Mouse (Mus musculus) embryonic facial prominence, embryonic 10.5 days (tissue): ENCODE data around the gene Tefm. TPM values are rescaled to one million over a fixed set of nuclear protein-coding genes. Genes with fewer than 3 reads are reported as not detected.

Source experiments
- DNase-seq: peaks from one replicate; pipeline ENCODE4 v3.0.0-alpha.2; 2017; ENCODE audit warnings: low spot score
- H3K27ac ChIP-seq: fragments of 300-500 bp; sonication (generic); replicated peaks from 2 replicates; pipeline ENCODE4 v1.5.1; 2016; ENCODE audit warnings: mild to moderate bottlenecking
- H3K27me3 ChIP-seq: fragments of 300-500 bp; sonication (generic); replicated peaks from 2 replicates; pipeline ENCODE4 v1.6.1; 2016; ENCODE audit warnings: low read depth, mild to moderate bottlenecking; ENCODE audit not compliant: poor library complexity, severe bottlenecking
- H3K36me3 ChIP-seq: fragments of 300-500 bp; sonication (generic); replicated peaks from 2 replicates; pipeline ENCODE4 v1.6.1; 2016; ENCODE audit warnings: mild to moderate bottlenecking, moderate library complexity
- H3K4me1 ChIP-seq: fragments of 300-500 bp; sonication (generic); 2 replicates; pipeline ENCODE4 v1.6.1; 2016
- H3K4me3 ChIP-seq: fragments of 300-500 bp; sonication (generic); 2 replicates; pipeline ENCODE4 v1.5.1; 2016; ENCODE audit warnings: mild to moderate bottlenecking, moderate library complexity
- H3K9me3 ChIP-seq: fragments of 300-500 bp; sonication (generic); 2 replicates; pipeline ENCODE4 v1.6.1; 2016; ENCODE audit warnings: mild to moderate bottlenecking
- WGBS: fragments of 180-500 bp; shearing (Covaris S2); methylation state at CpG from one replicate; pipeline ENCODE4 v1.1.7; 2016; 5-methylcytosine and 5-hydroxymethylcytosine counted together
- polyA plus RNA-seq: library from polyadenylated mRNA; unstranded; fragments of >200 nt; fragmentation: Nextera tagmentation; extraction: Ambion mirVana; gene quantifications from 2 replicates; pipeline ENCODE4 v1.2.1, GENCODE M21; 2016

Gene Tefm
- polyA plus RNA-seq, 1 experiment from 2014 or later, result 38.3 TPM

GRCm38 (mm10) chr11:80135954-80136683, 5.9 kb downstream of the Tefm start:
- WGBS, result 90% methylated on average over 11 of the region's 11 CpGs
- Histone ChIP-seq H3K36me3 (peaks cover 90% of the 10 kb centered on the region), H3K27me3 (no peaks in the 10 kb centered on the region), H3K9me3 (no peaks in the 10 kb centered on the region), H3K4me1 (peaks cover 5% of the 10 kb centered on the region), H3K4me3 (no peak overlapping the region), H3K27ac (no peak overlapping the region)
- no peak for DNase-seq

DNA sequence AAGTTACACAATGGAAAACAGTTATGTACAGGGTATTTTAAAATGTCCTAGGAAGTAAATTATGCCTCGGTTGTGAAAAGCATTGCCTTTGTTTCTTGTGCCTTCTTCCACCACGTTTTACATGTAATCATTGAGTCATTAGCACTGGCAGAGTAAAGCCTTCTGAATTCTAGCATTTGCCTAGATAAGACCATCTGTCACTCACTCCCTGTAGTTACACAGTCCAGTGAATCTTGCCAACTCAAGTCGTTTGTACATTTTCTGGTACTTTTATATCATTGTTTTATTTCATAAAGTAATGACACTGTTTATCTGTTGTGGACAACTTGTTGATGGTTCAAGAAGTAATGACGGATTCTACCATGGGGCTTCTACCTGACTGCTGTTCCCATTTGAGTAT, 7.2 kb downstream of the Tefm start:
- H3K4me1 ChIP-seq, result no peaks in the 10 kb centered on the region
- H3K36me3 ChIP-seq, result peaks cover 97% of the 10 kb centered on the region

DNA sequence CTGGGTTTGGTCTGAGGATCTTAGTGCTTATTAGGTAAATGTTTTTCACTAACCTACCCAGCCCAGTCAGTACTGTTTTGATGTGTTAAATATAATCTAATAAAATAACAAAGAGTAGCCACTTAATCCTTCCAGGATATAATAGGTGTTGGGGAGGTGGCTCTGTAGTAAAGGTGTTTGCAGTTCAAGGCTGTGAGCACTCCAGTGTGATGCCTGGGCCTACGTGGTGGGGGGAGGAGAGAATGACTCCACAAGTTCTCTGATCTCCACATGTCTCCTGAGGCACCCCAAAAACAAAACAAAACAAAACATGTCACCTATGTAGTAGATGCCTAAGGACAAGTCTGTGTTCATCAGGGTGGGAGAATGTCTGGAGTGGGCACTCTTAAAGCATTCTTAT, 9.9 kb downstream of the Tefm start:
- no peak for DNase-seq
- 65% methylated on average over 1 of the region's 1 CpGs for WGBS
- Histone ChIP-seq H3K9me3 (no peaks in the 10 kb centered on the region), H3K4me3 (no peak overlapping the region), H3K27me3 (no peaks in the 10 kb centered on the region), H3K27ac (no peak overlapping the region), H3K4me1 (no peaks in the 10 kb centered on the region), H3K36me3 (peaks cover 95% of the 10 kb centered on the region)

More for the DNA sequence above, 7.2 kb downstream of the Tefm start:
- WGBS, result 83% methylated on average over 4 of the region's 4 CpGs
- DNase-seq, result no peak
- no peak overlapping the region for H3K27ac ChIP-seq
- H3K9me3 ChIP-seq, result no peaks in the 10 kb centered on the region
- H3K27me3 ChIP-seq, result no peaks in the 10 kb centered on the region
- H3K4me3 ChIP-seq, result no peak overlapping the region

GRCm38 (mm10) chr11:80116411-80116810, 25.6 kb downstream of the Tefm start:
- H3K9me3 ChIP-seq, result no peaks in the 10 kb centered on the region
- no peak overlapping the region for H3K27ac ChIP-seq
- no peaks in the 10 kb centered on the region for H3K4me1 ChIP-seq
- peaks cover 96% of the 10 kb centered on the region for H3K36me3 ChIP-seq
- WGBS, result 93% methylated on average over 1 of the region's 1 CpGs
- H3K27me3 ChIP-seq, result no peaks in the 10 kb centered on the region
- H3K4me3 ChIP-seq, result no peak overlapping the region
- no peak for DNase-seq

DNA sequence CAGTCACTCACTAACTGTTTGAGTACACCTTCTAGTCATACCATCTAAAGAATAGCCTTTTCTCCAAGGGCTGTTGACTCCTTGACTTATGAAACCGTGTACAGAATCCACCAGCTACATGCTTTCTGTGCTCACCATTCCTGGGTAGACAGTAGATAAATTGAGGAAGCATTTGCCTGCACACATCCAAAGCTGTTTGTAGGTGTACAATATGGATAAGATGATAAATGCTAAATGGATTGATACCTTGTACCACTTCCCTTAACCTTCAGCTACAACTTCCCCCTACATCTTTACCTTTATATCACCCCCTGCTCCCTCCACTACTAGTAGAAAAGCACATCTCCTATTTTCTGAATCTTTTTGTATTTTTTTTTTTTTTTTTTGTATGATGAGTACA, 37.6 kb downstream of the Tefm start:
- WGBS, result 86% methylated on average over 1 of the region's 1 CpGs
- Histone ChIP-seq H3K27me3 (no peaks in the 10 kb centered on the region), H3K27ac (no peak overlapping the region), H3K9me3 (no peaks in the 10 kb centered on the region), H3K4me3 (no peak overlapping the region), H3K4me1 (no peaks in the 10 kb centered on the region), H3K36me3 (peaks cover 95% of the 10 kb centered on the region)
- DNase-seq, result no peak

DNA sequence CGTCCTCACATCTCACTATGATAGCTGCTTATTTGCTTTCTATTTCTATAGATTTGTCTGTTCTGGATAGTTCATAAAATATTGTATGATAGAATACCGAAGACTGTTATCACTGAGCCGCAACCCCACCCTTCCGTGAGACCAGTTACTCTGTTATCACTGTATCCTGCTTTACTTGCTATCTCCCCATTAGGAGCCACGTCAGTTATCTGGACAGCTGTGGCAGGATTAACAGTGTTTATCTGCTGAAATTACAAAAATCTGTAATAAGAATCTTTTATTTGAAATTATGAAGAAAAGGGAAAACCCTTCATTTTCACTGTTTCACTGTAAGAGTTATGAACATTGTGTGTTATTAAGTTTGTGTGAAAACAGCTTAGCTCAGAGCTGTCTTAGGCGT, 40.7 kb downstream of the Tefm start:
- Histone ChIP-seq H3K4me1 (no peaks in the 10 kb centered on the region), H3K4me3 (no peak overlapping the region), H3K9me3 (no peaks in the 10 kb centered on the region), H3K27me3 (no peaks in the 10 kb centered on the region), H3K36me3 (peaks cover 95% of the 10 kb centered on the region), H3K27ac (no peak overlapping the region)
- 94% methylated on average over 6 of the region's 6 CpGs for WGBS
- DNase-seq, result no peak

GRCm38 (mm10) chr11:80098444-80099056, 43.4 kb downstream of the Tefm start:
- Histone ChIP-seq H3K36me3 (peaks cover 95% of the 10 kb centered on the region), H3K9me3 (no peaks in the 10 kb centered on the region), H3K27ac (no peak overlapping the region), H3K4me3 (no peak overlapping the region), H3K27me3 (no peaks in the 10 kb centered on the region), H3K4me1 (no peaks in the 10 kb centered on the region)
- DNase-seq, result no peak
- 92% methylated on average over 3 of the region's 3 CpGs for WGBS

DNA sequence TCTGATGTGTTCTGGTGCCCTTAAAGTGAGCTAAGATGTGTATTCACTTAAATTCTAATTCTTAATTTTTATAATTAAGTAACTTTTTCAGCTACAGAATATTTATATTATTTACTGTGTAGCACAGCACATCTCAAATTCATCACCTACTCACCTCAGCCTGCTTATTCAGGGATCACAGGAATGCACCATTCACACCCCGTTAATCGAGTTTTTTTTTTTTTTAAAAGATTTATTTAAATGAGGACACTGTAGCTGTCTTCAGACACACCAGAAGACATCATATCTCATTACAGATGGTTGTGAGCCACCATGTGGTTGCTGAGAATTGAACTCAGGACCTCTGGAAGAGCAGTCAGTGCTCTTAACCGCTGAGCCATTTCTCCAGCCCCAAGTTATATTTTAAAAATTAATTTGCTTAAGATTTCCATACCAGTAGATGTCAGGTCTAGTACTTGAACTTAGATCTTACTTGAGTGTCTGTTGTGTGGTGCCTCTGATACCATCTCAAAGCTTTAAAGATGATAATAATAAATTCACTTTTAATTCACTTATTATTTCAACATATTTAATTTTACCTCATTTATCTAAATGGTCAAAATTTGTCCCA, 51.3 kb downstream of the Tefm start:
- no peak overlapping the region for H3K27ac ChIP-seq
- H3K27me3 ChIP-seq, result no peaks in the 10 kb centered on the region
- no peak for DNase-seq
- WGBS, result 72% methylated on average over 3 of the region's 3 CpGs
- H3K4me3 ChIP-seq, result peak overlapping the region; percentile 100
- H3K36me3 ChIP-seq, result peaks cover 32% of the 10 kb centered on the region
- H3K9me3 ChIP-seq, result no peaks in the 10 kb centered on the region
- H3K4me1 ChIP-seq, result peaks cover 14% of the 10 kb centered on the region

DNA sequence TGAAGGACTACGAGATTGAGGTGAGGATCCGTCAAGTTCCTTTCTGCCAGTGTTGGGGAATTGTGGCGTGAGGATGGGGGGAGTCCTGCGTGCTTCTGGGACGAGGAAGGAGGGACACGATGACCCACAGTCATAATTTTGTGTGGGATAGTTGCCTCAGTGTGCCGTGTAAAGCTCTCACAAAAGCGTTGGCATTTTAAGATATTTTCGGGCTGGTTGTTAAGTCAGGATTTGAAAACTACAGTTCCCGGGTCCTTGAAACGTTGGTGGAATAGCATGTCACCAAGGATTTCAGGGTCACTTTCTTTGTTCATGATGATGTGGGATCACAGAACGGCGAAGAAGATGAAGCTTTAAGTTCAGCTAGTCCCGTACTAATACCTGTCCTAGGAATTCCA, 52.2 kb downstream of the Tefm start:
- peak overlapping the region; percentile 94 for H3K27ac ChIP-seq
- under 1% methylated on average over 14 of the region's 14 CpGs for WGBS
- H3K4me3 ChIP-seq, result peak overlapping the region; percentile 100
- no peak for DNase-seq
- no peaks in the 10 kb centered on the region for H3K27me3 ChIP-seq
- peaks cover 14% of the 10 kb centered on the region for H3K4me1 ChIP-seq
- H3K9me3 ChIP-seq, result no peaks in the 10 kb centered on the region
- peaks cover 24% of the 10 kb centered on the region for H3K36me3 ChIP-seq

GRCm38 (mm10) chr11:80088917-80089816, 52.8 kb downstream of the Tefm start, which contains the start of gene Atad5:
Gene Atad5, plus strand, starts transcription at chr11:80089400.
- Histone ChIP-seq H3K27ac (peak within 1 kb of the TSS; percentile 94), H3K4me1 (peaks cover 14% of the 10 kb centered on the region), H3K36me3 (peaks cover 17% of the 10 kb centered on the region), H3K9me3 (no peaks in the 10 kb centered on the region), H3K27me3 (no peaks in the 10 kb centered on the region), H3K4me3 (peak within 1 kb of the TSS; percentile 100)
- DNase-seq, result peak; percentile 91
- WGBS, result 6% methylated on average over 57 of the region's 57 CpGs

GRCm38 (mm10) chr11:80086844-80087243, 55.1 kb downstream of the Tefm start:
- H3K4me3 ChIP-seq, result no peak overlapping the region
- 9% methylated on average over 5 of the region's 5 CpGs for WGBS
- peaks cover 5% of the 10 kb centered on the region for H3K36me3 ChIP-seq
- no peak overlapping the region for H3K27ac ChIP-seq
- no peaks in the 10 kb centered on the region for H3K27me3 ChIP-seq
- H3K9me3 ChIP-seq, result no peaks in the 10 kb centered on the region
- peak; percentile 88 for DNase-seq
- peaks cover 12% of the 10 kb centered on the region for H3K4me1 ChIP-seq
